Mouse (Mus musculus): ENCODE data around the gene Stk40. TPM values are rescaled to one million over a fixed set of nuclear protein-coding genes. Genes with fewer than 3 reads are reported as not detected.
"Not testable (repeated sequence)": the region's sequence is repeated elsewhere in the genome, so short reads cannot be mapped to it uniquely, and the experiment has no call there.

Gene Stk40
- total RNA-seq, 1 experiment from 2014 or later, result 37.1 TPM

GRCm38 (mm10) chr4:126095622-126096430 lies 7.9 kb upstream of the Stk40 start:
- ATAC-seq (replicated peaks; ENCODE audit: insufficient number of reproducible peaks, low FRiP score, low TSS enrichment, poor library complexity, severe bottlenecking), result not testable (repeated sequence)

GRCm38 (mm10) chr4:126096464-126097111 lies 7.2 kb upstream of the Stk40 start, which contains the start of gene Lsm10:
Gene Lsm10, plus strand, starts transcription at chr4:126096623.
- ATAC-seq (replicated peaks; ENCODE audit: insufficient number of reproducible peaks, low FRiP score, low TSS enrichment, poor library complexity, severe bottlenecking), result peak; percentile 100

- ATAC-seq (replicated peaks; ENCODE audit: insufficient number of reproducible peaks, low FRiP score, low TSS enrichment, poor library complexity, severe bottlenecking), result no peak
Measured at GRCm38 (mm10) chr4:126097711-126098253, 6.0 kb upstream of the Stk40 start.

- no peak for ATAC-seq (replicated peaks; ENCODE audit: insufficient number of reproducible peaks, low FRiP score, low TSS enrichment, poor library complexity, severe bottlenecking)
Measured at GRCm38 (mm10) chr4:126099365-126099764, 4.4 kb upstream of the Stk40 start.

GRCm38 (mm10) chr4:126100764-126101163 lies 3.0 kb upstream of the Stk40 start:
- ATAC-seq (replicated peaks; ENCODE audit: insufficient number of reproducible peaks, low FRiP score, low TSS enrichment, poor library complexity, severe bottlenecking), result no peak

GRCm38 (mm10) chr4:126102061-126102841 lies 1.5 kb upstream of the Stk40 start:
- ATAC-seq (replicated peaks; ENCODE audit: insufficient number of reproducible peaks, low FRiP score, low TSS enrichment, poor library complexity, severe bottlenecking), result peak; percentile 38

GRCm38 (mm10) chr4:126103057-126103581 lies 638 bp upstream of the Stk40 start:
- peak; percentile 78 for ATAC-seq (replicated peaks; ENCODE audit: insufficient number of reproducible peaks, low FRiP score, low TSS enrichment, poor library complexity, severe bottlenecking)

- no peak for ATAC-seq (replicated peaks; ENCODE audit: insufficient number of reproducible peaks, low FRiP score, low TSS enrichment, poor library complexity, severe bottlenecking)
Measured at GRCm38 (mm10) chr4:126104261-126105075, 711 bp downstream of the Stk40 start.

- no peak for ATAC-seq (replicated peaks; ENCODE audit: insufficient number of reproducible peaks, low FRiP score, low TSS enrichment, poor library complexity, severe bottlenecking)
Measured at GRCm38 (mm10) chr4:126105131-126105783, 1.5 kb downstream of the Stk40 start.

GRCm38 (mm10) chr4:126108061-126108740 lies 4.4 kb downstream of the Stk40 start:
- no peak for ATAC-seq (replicated peaks; ENCODE audit: insufficient number of reproducible peaks, low FRiP score, low TSS enrichment, poor library complexity, severe bottlenecking)

GRCm38 (mm10) chr4:126109613-126110373 lies 6.0 kb downstream of the Stk40 start:
- no peak for ATAC-seq (replicated peaks; ENCODE audit: insufficient number of reproducible peaks, low FRiP score, low TSS enrichment, poor library complexity, severe bottlenecking)

GRCm38 (mm10) chr4:126110374-126111152 lies 6.8 kb downstream of the Stk40 start:
- ATAC-seq (replicated peaks; ENCODE audit: insufficient number of reproducible peaks, low FRiP score, low TSS enrichment, poor library complexity, severe bottlenecking), result peak; percentile 80

- no peak for ATAC-seq (replicated peaks; ENCODE audit: insufficient number of reproducible peaks, low FRiP score, low TSS enrichment, poor library complexity, severe bottlenecking)
Measured at GRCm38 (mm10) chr4:126111153-126111549, 7.4 kb downstream of the Stk40 start.

GRCm38 (mm10) chr4:126113243-126113642 lies 9.5 kb downstream of the Stk40 start:
- ATAC-seq (replicated peaks; ENCODE audit: insufficient number of reproducible peaks, low FRiP score, low TSS enrichment, poor library complexity, severe bottlenecking), result no peak

GRCm38 (mm10) chr4:126113943-126114342 lies 10.2 kb downstream of the Stk40 start:
- ATAC-seq (replicated peaks; ENCODE audit: insufficient number of reproducible peaks, low FRiP score, low TSS enrichment, poor library complexity, severe bottlenecking), result peak; percentile 40; the same call in 1 of the 2 replicates

- ATAC-seq (replicated peaks; ENCODE audit: insufficient number of reproducible peaks, low FRiP score, low TSS enrichment, poor library complexity, severe bottlenecking), result no peak
Measured at GRCm38 (mm10) chr4:126115411-126115810, 11.7 kb downstream of the Stk40 start.

All from monocyte, adult 5-6 weeks (primary cell).